Mouse (Mus musculus) heart, adult 2 months (tissue): ENCODE results near the gene Fignl2.

Experiments used
- CTCF ChIP-seq: fragments of 200-600 bp; IDR thresholded peaks from 2 replicates; pipeline ENCODE4 v1.8.1; 2022; ENCODE audit warnings: antibody characterized with exemption, mild to moderate bottlenecking, moderate library complexity
- EP300 ChIP-seq: fragments of 200-500 bp; IDR thresholded peaks from 2 replicates; pipeline ENCODE4 v1.6.1; 2011; ENCODE audit warnings: low read depth, low read length, control low read depth; ENCODE audit not compliant: insufficient read depth
- POLR2A ChIP-seq: fragments of 200-500 bp; IDR thresholded peaks from 2 replicates; pipeline ENCODE4 v1.6.1; 2011; ENCODE audit warnings: mild to moderate bottlenecking, low read depth, low read length, control low read depth; ENCODE audit not compliant: insufficient read depth

DNA sequence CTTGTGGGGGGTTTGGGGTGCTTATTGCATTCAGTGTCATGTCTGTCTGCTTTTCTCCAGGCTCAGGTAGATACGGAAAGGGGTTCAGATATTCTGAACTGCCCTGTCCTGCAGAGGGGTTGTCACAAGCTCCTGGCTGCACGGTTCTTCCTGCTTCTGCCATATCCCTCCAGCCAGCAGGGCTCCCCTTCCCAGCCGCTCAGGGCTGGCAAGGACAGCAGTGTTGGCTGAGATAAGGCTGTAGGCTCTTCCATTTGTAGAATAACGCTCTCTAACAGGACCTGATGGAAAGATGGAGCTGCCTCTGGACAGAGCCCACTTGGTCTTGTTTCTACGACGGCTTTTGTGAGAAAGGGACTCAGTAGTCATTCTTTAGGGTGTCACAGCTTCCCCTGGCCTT, 36.4 kb downstream of the Fignl2 start:
- no peak for TF ChIP-seq POLR2A
- TF ChIP-seq CTCF, result no peak
- no peak for TF ChIP-seq EP300
